Mouse (Mus musculus) testis, postnatal 14 days (tissue): ENCODE data around the gene Dnm3.
"Not testable (repeated sequence)": the region's sequence is repeated elsewhere in the genome, so short reads cannot be mapped to it uniquely, and the experiment has no call there.

Source experiments
- DNase-seq: peaks from one replicate; pipeline ENCODE4 v3.0.0; 2021; ENCODE audit warnings: low spot score

Gene Dnm3

GRCm38 (mm10) chr1:162428904-162429303, 48.9 kb downstream of the Dnm3 start:
- DNase-seq, result no peak

GRCm38 (mm10) chr1:162425930-162426478, 51.8 kb downstream of the Dnm3 start:
- DNase-seq, result no peak

DNA sequence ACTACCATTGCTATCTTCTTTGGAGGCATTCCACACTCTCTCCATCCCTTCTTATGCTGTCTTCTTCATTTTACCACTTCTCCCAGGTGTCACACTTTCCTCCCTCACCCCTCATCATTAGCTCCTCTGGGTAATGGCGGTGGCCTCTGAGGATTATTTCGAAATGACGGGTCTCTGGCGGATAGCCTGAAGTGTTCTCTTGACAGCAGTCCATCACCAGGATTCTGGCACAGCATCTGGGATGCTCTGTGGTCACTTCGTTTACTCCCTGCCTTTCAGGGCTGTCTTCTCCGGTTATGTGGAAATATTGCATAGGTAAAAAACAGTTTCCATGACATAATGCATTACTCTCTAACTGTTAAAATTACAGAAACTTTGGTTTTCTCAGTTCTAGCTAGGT, 55.0 kb downstream of the Dnm3 start:
- DNase-seq, result no peak

DNA sequence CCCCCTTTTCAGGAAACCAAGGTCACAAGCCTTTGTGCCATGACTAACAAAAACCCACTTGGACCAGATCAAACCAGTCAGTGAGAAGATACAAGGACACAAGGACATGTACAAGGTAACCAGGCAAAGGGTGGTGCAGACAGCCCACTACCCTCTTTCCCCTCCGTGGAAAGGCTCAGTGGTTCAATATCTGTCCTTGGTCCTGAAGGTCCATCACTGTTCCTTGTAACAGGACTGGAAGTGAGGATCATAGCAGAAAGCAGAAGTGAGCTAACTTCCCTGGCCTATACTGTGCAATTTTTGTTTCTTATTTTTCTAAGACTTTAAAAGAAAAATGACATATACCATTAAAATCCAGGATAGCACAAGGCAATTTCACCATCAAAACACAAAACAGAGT, 64.0 kb downstream of the Dnm3 start:
- DNase-seq, result no peak

GRCm38 (mm10) chr1:162412787-162413429, 64.9 kb downstream of the Dnm3 start:
- no peak for DNase-seq

DNA sequence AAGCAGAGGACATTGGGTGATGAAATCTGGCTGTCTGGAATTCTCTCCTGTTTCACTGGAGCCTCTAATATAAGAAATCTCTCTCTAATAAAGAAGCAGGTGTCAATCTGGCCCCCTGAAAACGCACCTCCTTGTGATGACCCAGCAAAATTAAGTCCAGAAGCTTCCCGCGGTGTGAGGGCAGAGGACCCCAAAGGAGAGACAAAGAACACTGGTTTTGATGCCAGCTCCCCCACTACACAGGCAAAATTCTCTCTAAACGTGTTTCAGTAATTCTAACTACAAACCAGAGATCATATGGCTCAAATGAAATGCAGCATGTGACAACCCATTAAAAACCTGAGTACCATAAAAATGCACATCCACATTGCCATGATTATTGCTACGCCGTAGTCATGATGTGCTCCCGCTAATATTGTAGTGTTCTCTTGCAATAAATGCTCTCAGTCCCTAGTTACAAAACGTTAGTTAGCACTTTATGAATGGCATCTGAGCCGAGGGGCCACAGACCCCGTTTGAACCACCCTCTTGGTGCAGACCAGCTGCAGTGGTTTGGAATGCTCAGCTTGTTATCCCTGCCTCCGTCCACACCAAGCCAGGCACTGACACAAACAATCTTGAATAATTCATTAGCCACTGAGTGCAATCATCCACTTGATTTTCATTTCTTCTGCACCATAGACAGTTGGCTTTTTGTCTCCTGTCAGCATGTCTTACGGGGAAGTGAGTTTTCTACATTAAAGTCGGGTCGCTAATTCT, 67.4 kb downstream of the Dnm3 start:
- no peak for DNase-seq

- DNase-seq, result no peak
These were observed 83.3 kb downstream of the Dnm3 start for GRCm38 (mm10) chr1:162394549-162394948.

DNA sequence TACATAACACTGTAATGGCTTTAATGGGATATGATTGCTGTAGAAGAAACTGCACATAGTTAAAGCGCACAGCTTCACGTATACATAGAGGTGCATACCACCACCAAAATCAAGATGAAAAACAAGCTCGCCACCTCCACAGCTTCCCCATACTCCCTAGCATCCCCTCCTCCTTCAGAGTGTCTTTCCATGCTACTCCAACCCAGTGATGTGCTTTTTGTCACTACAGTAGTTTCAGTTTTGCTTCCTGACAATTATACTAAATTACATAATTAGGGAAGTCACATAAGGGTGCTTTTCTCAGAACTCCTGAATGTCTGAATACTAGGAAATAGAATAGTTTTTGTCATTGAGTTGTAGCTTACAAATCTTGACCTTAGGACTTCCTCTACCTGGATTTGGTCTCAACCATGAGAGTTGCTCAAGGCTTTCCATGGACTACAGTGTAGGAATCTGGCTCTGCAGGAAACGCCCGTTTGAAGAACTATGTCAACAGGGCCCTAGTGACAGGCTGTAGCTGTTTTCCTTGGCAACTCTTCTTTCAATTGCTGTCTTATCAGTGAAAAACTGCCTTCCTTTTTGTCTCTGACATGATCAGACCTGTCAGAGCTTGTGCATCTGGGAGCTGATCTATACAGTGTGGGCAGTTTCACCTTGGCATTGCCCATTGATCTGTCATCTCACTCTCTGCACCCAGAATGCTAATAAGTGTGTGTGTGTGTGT, 89.2 kb downstream of the Dnm3 start:
- no peak for DNase-seq

DNA sequence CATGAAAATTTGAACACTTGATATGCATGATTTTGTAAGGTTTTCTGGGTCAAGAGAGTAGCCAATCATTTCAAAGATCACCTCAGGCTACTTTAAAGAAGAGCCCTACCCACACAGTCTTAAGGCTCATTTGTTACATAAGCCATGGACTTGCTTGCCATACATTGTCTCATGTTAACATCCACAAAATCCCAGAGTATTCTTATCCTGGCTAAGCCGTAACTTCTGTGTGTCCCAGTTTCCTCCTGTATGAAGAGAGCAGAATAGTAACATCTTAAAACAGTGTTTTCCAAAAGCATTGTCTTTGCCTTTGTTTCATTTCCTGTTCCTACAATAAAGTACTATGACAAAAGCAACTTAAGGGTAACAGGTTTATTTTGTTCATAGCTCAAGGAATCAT, 104.8 kb downstream of the Dnm3 start:
- DNase-seq, result not testable (repeated sequence)

GRCm38 (mm10) chr1:162369726-162370125, 108.1 kb downstream of the Dnm3 start:
- DNase-seq, result peak; percentile 20

DNA sequence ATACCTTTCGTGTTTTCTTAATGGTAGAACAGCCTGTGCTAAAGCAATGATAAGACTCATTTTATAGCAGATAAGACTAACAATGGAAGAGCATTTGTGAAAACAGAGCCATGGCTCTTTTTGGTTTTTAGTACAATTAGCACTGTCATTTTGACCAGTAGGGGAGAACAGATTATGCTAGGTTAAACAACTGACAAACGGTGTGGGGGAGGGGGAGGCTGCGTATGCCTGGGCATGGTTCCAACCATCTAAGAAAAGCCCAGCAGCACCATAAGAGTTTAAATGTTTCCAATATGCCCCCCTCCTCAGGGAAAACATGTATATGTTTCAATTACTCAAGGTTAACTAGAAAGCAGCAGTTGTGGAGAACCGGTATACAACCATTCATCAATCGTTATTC, 115.9 kb downstream of the Dnm3 start:
- peak; percentile 66 for DNase-seq

GRCm38 (mm10) chr1:162359270-162359669, 118.6 kb downstream of the Dnm3 start:
- no peak for DNase-seq

DNA sequence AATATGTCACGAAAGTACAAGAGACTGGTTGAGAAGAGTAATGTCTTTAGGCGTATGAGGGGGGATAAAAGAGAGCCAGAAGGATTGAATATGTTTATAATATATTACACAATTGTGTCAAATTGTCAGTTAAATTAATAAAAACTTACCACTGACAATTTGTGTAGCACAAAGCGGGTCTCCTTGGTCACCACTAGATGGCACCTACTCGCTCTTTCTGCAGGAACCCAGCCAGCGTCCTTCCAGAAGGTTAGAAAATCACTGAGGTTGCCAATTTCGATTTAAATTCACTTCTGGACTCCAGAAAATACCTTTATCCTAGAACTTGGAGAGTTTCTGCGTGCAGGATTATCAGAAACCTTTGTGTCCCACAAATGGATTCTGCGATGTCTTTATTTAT, 119.8 kb downstream of the Dnm3 start:
- no peak for DNase-seq

- DNase-seq, result no peak
These were observed 121.4 kb downstream of the Dnm3 start for GRCm38 (mm10) chr1:162356481-162356880.

GRCm38 (mm10) chr1:162354780-162355179, 123.1 kb downstream of the Dnm3 start:
- DNase-seq, result no peak

- DNase-seq, result no peak
These were observed 124.0 kb downstream of the Dnm3 start for GRCm38 (mm10) chr1:162353831-162354230.

GRCm38 (mm10) chr1:162349306-162349705, 128.5 kb downstream of the Dnm3 start:
- DNase-seq, result no peak

DNA sequence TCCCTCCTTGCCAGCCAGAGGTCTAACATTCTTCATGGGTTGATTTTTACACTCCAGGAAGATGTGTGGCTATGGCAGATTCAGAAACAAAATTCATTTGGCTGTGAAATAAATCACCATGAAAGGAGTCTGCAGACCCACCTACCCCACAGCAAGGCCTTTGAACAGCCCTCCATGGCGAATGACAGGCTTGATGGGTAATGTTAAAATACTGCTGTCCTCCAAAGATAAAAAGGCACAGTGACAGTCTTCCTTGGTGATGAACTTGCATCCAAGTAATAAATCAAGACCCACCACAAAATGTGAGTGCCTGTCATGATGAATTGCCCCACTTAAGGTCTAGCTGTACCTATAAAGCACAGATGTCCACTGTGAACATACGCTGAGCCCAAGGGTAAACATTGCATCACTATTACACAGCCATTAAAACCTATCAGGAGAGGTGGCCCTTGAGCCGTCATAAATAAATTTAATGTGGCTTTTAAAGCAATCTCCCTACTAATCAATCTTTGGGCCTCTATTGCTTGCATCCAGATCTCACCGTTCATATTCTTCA, 131.3 kb downstream of the Dnm3 start:
- no peak for DNase-seq

DNA sequence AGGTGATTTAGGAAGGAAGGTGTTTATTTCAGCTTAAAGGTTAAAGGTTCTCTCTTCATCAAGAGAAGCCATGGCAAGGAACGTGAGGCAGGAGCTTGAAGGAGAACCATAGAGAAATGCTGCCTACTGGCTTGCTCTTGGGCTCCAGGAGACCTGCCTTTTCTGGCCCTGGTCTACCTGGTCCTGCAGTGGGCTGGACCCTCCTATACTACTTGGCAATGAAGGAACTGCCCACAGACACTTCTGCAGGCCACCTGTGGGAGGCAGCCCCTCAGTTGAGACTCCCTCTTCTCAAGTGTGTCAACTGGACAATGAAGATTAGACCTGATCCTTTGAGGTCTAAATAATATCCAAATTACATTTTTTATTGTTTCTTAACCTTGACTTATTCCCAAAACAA, 140.7 kb downstream of the Dnm3 start:
- DNase-seq, result no peak

DNA sequence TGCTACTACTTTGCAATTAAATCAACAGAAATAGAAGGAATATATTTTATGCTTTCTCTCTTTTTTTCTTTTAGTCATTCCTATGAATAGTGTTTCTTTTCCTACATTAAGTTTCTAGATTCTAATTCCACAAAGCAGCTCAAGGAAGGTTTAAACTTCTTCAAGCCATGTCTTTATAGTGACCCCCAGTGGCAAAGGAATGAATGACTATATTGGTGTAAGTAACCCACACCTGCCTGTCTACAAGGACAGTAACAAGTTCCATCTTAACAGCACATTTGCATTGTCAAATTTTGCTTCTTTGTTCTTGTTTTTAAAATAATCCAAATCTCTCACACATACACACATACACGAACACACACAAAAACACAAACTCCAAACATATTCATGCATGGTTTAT, 141.2 kb downstream of the Dnm3 start:
- DNase-seq, result no peak

DNA sequence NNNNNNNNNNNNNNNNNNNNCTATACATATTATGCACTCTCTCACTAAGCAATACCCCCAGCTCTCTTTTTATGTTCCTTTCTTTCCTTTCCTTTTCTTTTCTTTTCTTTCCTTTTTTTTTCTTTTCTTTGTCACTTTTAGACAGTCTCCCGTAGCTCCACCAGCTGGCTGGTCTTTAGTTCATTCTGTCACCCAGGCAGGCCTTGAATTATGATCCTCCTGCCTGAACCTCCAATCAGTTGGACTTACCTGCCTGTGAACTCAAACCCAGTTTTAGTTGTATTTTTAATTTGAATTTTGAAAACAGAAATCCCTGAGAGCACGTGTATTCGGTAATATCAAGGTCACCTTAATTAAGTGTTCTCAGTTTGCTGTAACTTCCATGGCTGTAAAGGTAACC, 141.6 kb downstream of the Dnm3 start:
- no peak for DNase-seq

GRCm38 (mm10) chr1:162328673-162329072, 149.2 kb downstream of the Dnm3 start:
- no peak for DNase-seq

GRCm38 (mm10) chr1:162327631-162328030, 150.2 kb downstream of the Dnm3 start:
- no peak for DNase-seq
